Mouse (Mus musculus) WW6 (cell line): ENCODE measurements around the gene Fau.

Experiments used
- DNase-seq: peaks from one replicate; pipeline ENCODE4 v3.0.0-alpha.2; 2013; ENCODE audit warnings: low read depth, low spot score

Fau gene

GRCm38 (mm10) chr19:6045366-6046293 is 12.0 kb upstream of the Fau start:
- DNase-seq = no peak

GRCm38 (mm10) chr19:6046294-6047153 is 11.1 kb upstream of the Fau start, which contains the start of gene Syvn1:
Syvn1 (plus strand) TSS chr19:6046576.
- DNase-seq = no peak

GRCm38 (mm10) chr19:6047154-6047898 is 10.3 kb upstream of the Fau start:
- no peak for DNase-seq

DNA sequence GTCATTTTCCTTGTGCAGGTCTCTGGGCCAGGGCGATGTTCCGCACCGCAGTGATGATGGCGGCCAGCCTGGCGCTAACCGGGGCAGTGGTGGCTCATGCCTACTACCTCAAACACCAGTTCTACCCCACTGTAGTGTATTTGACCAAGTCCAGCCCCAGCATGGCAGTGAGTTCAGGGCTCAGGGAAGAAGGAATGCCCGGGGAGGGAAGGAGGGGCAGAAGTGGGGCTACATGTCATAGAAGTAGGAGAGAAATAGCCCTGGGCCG is 9.8 kb upstream of the Fau start:
- no peak for DNase-seq

GRCm38 (mm10) chr19:6048681-6049410 is 8.8 kb upstream of the Fau start:
- DNase-seq = no peak

GRCm38 (mm10) chr19:6052516-6052915 is 5.1 kb upstream of the Fau start:
- DNase-seq = no peak

GRCm38 (mm10) chr19:6054296-6054695 is 3.3 kb upstream of the Fau start:
- no peak for DNase-seq

DNA sequence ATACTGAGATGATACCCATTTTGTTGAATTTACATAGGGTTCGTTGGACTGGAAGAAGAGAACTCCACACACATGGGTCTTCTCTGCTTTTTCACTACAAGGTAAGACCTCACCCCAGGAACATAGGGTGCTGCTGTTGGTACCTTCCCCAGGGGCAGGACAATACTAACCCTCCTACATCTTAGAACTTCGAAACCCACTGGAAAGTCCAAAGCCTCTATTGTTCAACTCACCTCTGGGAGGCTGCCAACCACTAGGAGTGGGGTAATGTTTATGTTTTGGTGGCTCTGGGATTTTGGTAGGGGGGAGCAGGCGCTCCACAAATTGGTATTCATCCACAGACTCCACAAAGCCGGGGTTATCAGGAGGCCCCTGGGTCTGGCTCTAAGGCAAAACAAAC is 948 bp upstream of the Fau start:
- DNase-seq = no peak

- DNase-seq = no peak
Observed at GRCm38 (mm10) chr19:6058513-6058912, 869 bp downstream of the Fau start.

DNA sequence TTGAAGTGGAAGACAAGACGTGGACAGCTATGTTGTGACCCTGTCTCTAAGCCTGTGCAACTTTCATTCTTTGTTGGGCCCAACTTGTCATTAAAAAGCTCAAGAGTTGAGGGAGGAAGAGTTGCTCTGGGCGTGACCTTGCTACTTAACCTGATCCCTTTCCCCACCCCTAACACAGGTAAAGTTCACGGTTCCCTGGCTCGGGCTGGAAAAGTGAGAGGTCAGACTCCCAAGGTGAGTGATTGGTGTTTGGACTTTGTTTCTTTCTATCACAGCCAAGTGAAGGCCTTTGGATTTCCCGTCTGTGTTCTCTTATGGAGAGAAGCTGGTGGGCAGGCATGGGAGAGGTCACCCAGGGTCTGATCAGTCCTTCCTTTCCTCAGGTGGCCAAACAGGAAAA is 1.3 kb downstream of the Fau start:
- DNase-seq = no peak

DNA sequence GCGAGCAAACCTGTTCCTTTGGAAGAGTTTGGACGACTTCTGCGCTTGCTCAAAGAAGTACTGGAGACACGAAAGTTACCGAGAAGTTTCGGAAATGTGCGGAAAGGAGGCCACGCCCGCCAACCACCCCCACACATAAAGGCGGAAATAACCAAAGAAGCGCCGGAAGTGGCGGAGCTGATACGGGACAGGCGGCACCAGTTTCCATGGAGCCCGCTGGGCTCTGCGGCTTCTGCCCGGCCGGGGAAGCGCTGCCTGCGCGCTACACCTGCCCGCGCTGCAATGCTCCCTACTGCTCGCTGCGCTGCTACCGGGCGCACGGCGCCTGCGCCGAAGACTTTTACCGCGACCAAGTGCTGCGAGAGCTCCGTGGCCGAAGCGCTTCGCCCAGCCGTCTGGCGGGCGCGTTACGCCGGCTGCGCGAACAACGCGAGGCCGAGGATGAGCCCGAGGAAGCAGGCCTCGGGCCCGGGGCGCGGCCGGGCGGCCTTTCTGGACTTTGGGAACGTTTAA is 3.4 kb downstream of the Fau start, which contains the start of gene Znhit2:
TSS of gene Znhit2 (plus strand) at position 172 of the 513 bp plus-strand sequence.
- peak; percentile 75 for DNase-seq

DNA sequence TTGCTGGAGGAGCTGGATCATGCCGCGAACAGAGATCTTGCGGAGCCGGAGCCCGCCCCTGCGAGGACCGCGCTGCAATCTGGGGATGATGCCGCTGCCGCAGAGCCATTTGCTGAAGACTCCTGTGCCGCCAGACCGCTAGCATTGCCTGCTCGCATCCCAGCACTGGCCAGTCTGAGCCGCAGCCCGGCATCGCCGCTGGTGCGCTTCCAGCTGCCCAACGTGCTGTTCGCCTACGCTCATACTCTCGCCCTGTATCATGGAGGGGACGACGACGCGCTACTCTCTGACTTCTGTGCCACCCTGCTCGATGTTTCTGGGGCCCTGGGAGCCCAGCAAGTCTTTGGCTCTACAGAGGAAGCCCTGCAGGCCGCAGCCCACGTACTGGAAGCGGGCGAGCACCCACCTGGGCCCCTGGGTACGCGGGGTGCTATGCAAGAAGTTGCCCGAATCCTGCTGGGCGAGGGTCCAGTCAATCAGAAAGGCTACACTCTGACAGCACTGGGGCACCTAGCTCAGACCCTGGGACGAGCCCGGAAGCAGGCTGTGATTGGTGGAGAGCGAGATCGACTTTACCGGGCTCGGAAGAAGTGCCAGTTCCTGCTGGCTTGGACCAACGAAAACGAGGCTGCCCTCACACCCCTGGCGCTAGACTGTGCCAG is 4.1 kb downstream of the Fau start:
- no peak for DNase-seq

- no peak for DNase-seq
Observed at GRCm38 (mm10) chr19:6062418-6062817, 4.8 kb downstream of the Fau start.

DNA sequence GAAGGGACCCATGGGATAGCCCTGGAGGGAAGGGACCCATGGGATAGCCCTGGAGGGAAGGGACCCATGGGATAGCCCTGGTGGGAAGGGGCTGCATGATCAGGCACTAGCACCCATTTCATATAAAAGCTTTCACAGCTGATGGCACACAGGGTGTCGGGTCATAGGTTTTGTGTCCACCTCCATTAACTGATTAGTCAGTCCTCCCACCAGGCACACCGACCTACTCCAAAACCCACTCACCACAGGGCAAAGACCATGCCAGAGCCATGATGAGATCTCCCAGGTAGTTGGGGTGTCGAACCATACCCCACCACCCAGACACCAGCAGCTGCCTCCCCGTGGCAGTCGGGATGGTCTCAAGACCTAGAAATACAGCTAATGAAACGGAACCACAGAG is 5.4 kb downstream of the Fau start:
- no peak for DNase-seq

GRCm38 (mm10) chr19:6066571-6066970 is 8.9 kb downstream of the Fau start:
- no peak for DNase-seq

- DNase-seq = peak; percentile 84
Observed at GRCm38 (mm10) chr19:6067011-6067723, 9.5 kb downstream of the Fau start.

DNA sequence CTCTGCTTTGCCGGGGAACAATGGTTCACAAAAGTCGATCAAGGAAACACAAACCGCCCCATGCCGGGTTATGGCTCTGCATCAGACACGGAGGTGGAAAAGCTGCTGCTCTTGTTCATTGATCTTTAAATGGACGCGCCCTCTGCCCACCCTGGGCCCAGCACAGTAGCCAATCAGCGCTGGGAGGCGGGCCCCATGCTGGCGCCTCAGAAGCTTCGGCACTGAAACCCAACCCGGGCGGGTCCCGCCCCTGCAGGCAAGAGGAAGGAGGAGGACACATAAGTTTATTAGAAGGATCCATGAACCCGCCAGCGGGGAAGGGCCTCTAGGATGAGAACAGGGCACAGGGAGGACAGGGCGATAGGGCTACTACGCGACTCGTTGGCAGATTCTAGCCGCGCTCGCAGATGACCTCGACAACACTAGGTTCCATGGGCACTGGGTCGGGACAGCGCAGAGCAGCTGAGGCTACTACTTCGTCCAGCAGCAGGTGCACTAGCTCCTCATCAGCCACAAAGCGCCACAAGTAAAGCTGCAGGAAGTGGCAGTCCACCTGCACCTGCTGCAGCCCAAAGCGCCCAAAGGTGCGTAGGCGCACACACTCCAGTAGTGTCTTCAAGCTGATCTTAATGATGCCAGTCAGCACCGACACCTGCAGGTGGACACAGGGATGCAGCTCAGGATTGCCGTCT is 10.2 kb downstream of the Fau start, which contains the start of gene Tm7sf2:
TSS of gene Tm7sf2 (minus strand) at position 650 of the 692 bp plus-strand sequence.
- peak; percentile 78 for DNase-seq

DNA sequence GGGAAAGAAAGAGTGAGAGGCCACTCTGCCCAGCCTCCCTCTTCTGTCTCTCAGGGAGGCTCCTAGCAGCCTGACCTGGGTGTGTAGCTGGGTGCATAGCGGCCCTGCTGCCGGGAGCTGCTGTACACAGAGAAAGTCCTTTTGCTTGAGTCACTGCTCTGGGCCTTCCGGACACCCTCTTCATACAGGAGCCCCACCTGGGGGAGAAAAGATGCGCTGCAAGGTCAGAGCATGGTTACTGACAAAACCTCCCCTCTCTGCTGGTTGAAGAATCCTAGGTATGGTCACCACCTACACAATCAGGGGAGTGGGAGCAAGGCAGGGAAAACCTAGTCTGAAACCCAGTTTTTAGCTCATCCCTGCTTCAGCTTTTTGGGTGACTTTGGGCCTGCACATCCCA is 11.3 kb downstream of the Fau start:
- DNase-seq = no peak

DNA sequence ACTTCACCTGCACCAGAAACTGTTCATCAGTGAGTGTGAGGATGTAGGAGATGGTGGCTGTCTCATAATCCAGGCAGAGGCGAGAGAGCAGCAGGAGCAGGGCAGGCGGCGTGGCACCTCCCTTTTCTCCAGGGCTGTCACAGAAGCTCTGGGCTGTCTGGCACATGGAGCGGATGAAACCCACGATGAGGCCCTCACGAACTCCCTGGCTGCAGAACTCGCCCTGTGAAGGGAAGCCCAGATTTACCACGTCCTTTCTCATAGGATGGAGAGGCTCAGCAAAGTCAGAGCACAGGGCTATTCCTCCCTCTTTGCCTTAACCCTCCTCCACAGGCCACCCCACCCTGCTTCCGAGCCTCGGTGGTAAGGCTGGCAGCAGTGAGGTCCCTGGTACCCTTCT is 12.2 kb downstream of the Fau start:
- DNase-seq = no peak
